Mouse (Mus musculus): ENCODE results near the gene Plekha6.
A peak's percentile ranks its signal among the peaks of the same experiment; 100 is the strongest.

Gene Plekha6

DNA sequence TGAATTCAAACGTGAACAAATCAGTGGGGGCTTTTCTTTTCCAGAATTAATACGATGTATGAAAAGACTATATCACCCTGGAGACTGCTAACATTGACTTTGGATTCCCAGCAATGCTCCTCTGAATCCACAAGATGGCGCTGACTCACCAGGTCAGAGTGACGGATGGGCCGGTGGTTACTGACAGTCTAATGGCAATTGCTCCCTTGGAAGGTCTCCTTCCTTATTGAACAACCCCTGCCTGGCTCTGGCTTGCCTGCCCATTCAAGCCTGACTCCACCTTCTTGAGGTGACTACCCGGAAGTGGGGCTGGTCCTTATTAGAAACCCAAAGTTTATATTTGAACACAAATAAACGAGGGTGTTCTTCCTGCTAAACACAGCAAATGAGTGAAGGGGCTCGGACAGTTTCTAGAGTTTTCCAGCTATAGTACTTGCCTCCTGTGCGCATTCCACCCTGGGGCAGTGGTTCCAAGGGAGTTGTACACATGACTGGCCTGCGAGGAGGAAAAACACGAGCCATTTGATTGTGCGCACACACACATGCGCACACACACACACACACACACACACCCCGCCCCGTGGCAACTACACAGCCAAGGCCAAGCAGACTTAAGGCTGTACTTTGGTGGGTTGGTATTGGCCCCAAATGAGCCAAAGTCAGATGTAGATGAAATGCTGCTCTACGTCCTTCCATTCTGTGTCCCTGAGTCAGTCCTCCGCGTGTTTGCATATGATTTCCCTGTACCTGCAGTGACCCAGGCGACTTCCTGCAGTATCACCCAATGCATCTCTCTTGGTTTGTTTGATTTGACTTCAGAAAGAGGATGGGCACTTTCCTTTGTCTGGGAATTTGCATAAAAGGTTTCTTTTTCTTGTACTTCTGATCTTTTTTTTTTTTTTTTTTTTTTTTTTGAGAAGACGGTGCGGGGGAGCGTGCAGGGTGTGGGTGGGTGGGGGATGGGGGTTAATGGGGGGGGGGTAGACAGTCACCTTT, 17.7 kb upstream of the Plekha6 start:
- DNase-seq = no peak

- DNase-seq = no peak
These were observed 16.7 kb upstream of the Plekha6 start for GRCm38 (mm10) chr1:133147324-133147723.

DNA sequence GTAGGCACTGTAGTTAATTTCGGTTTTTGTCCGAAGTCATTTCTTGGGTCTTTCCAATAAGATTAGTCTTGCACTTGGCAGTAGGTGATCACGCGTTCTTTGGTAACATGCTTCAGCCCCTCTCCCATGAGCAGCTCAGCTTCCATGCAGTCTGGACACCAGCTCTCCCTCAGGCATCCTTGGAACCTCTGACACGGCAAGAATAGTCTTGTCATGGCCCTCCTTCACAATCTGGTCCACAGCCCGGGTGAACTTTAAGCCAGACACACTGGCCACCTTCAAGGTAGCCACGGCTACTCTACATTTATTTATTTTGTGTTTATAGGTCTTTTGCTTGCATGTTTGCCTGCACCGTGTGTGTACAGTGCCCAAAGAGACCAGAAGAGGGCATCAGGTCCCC, 15.9 kb upstream of the Plekha6 start:
- no peak for DNase-seq

- DNase-seq = no peak
These were observed 13.5 kb upstream of the Plekha6 start for GRCm38 (mm10) chr1:133150556-133150955.

- no peak for DNase-seq
These were observed 11.8 kb upstream of the Plekha6 start for GRCm38 (mm10) chr1:133152213-133152612.

DNA sequence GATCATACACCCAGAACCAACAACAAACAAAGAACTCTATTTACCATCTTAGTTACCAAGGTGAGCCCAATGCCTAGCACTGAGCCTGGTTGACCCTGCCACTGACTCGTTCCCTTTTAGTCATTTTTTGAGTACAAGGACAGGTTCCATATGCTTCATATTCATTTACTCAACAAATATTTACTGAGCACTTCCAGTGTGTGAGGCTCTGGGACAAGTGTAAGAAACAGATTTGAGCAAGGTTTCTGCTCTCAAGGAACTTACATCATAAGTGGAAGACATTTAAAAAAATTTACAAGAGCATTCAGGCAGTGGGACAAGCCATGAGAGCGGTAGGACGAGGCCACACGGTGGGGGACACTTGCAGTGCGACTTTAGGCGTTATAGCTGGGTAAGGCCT, 8.7 kb upstream of the Plekha6 start:
- no peak for DNase-seq

DNA sequence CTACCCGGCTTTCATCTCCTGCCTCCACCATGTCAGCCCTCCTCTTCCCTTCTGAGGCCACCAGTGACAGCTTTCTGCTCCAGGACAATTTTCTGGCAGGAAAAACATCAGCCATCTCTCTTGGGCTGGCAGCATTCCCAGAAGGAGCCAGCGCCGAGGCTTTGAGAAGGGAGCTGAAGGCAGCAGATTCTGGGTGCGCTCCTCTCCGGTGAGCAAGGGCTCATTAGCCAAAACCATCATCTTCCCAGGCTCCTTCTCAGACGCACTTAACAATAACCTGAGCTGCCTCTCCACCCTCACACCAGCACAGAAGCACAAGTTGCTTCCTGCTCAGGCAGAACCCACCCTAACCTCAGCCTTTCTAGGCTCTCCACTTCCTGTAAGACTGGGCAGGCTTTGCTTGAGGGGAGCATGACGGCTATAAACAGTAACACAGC, 4.9 kb upstream of the Plekha6 start:
- DNase-seq = no peak

- no peak for DNase-seq
These were observed 2.5 kb upstream of the Plekha6 start for GRCm38 (mm10) chr1:133161559-133161958.

DNA sequence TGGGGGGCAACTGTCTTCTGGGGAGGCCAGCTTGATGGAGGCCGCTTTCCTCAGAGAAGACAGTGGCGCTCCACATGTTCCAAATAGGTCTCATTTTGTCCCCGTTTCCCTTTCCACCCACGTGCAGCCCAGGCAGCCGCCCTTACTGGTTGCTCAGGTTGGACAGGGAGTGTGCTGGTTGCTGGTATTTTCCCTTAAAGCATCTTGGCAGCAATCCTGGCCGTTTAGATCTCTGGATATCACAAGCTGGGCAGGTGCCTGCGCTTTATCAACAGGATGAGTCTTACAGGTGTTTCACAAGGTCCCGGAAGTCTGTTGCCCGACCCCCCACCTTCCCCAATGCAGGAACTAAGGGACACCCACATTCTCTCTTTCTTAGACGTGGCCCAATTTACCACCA, 2.0 kb upstream of the Plekha6 start:
- DNase-seq = no peak

DNA sequence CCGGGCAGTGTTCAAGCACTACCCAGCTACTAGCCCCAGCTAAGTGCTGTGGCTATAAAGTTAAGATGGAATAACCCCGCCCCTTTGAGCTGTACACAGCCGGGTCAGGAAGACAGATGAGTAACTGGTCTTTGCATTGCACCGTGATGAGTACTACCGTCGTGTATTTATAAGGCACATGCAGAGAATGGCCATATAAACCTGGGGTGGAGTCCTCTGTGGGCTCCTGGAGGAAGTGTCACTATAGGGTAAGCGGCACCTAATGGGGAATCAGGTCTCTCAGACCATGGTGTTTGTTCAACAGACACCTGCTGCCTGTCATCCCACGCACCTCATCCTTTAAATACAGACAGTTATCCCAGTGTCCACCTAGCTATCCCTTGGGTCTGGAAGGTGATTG, 1.0 kb upstream of the Plekha6 start:
- no peak for DNase-seq

DNA sequence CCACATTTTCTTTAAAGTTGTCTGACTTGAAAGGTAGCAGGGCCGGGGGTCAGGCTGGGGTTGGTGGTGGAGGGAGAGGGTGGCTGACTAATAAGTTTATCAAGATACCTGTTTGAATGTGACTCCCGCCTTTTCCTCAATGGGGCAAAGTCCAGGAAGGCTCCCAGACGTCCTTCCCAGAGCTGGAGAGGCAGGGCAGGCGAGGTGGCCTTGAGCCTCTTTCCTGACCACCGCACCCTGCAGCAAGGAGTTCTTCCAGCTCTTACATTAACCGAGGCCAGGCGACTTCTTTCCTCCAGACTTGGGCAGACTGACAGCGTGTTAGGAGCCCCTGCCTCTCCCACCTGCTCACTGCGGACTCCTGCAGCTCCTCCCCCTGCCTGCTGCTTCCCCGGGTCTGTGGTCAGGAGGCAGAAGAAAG, 591 bp downstream of the Plekha6 start:
- no peak for DNase-seq

GRCm38 (mm10) chr1:133165111-133165510, 1.1 kb downstream of the Plekha6 start:
- DNase-seq = no peak

GRCm38 (mm10) chr1:133168318-133169060, 4.5 kb downstream of the Plekha6 start:
- no peak for DNase-seq

- no peak for DNase-seq
These were observed 6.2 kb downstream of the Plekha6 start for GRCm38 (mm10) chr1:133170196-133170595.

GRCm38 (mm10) chr1:133171357-133171756, 7.3 kb downstream of the Plekha6 start:
- DNase-seq = no peak

- DNase-seq = no peak
These were observed 11.1 kb downstream of the Plekha6 start for GRCm38 (mm10) chr1:133175150-133175549.

DNA sequence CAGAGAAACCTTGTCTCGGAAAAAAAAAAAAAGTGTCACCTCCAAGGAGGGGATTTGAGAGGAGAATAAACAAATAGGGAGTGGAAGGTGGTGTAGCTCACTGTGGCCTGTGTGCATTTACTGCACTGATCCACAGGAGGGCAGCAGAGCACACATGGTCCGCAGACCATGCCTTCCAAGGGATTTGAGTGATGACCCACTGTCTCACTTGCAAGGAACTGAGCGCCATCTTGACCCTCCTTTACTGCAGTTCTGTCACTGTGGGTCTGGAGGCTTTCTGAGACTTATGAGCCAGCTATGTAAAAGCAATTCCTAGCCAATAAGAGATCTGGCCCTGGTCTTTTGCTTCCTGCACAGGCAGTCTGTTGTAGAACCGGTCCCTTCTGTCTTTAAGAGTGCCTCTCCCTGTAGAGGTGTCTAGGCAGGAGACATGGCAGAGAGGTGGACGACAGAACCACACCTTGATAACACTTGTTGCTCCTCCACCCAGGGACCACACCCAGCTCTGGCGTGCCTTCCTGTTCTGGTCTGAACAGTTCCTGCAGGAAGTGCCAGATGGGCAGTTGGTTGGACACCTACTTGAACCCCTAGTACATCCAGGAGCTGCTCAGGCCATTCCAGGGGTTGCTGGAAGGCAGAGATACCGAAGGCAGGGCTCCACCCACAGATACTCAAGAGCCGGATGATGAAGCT, 13.6 kb downstream of the Plekha6 start:
- DNase-seq = peak; percentile 56

DNA sequence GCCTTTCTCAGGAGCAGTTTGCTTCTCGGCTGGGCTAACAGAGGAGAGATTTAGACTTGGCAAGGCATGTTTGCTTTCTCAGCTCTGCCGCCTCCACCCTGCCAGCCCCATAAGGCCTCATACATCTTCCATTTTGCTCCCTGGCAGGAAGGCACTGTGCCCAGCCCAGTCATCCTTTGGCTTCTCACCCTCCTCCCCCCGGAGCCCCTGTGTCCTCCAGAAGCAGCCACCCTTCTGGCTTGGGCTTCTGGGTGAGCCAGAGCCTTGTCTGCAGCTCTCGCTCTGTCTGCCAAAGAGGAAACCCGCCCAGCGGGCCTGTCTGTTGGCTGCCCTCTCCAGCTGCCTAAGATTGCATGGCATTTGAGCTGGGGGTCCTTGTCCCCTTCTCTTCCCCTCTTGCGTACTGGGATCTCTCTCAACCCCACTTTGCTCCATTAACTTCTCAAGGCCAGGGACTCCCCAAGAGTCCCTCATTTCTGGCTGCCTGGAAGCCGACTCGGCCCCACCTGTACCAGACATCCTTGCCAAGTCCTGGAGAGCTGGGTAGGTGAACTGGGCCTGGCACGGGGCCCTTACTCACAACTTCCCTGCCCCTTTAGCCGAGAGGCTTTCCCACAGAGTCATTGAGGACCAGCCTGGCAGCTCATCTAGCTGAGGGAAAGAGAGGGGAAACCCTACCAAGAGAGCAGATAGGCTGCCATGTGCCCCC, 14.9 kb downstream of the Plekha6 start:
- peak; percentile 84 for DNase-seq

DNA sequence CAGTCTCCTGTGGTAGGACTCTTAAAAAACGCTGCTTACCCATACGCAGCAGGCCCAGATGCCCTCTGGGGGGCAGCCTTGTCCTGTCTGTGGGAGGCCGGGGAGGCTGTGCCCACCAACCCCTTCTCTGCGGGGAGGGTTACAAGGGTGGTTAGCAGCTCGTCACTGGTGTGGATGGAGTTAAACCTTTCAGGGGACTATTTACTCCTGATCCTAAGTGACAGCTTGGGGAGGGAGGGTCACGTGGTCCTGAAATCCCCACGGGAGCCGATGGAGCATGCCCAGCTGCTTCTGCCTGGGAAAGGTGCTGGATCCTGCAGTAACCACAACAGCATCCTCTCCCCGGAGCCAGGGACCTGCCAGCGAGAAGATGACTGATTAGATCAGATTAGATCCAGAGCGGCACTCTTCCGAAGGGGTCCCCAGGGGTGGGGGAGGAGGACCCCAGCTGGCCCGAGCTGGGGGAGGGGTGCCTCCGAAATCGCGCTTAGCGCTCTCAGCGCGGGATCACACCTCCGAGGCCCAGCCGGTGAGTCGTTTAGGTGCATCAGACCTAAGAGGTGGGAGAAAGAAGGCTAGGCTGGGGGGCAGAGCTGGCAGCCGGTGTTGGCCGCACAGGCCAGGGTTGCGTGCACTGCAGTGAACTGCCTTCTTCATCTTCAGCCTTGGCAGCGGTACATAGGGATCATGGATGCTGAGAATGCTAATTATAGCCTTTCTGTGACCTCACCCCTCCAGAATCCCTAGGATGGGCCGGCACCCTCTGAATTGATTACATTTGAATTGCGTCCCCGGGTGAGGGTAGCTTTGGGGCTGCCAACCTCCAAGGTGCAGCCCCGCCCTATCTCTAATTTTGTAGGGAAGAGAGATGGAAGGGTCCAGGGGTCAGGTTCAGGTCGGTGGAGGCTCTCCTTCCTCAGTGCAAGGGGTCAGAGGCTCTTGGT, 17.3 kb downstream of the Plekha6 start:
- DNase-seq = peak; percentile 80

DNA sequence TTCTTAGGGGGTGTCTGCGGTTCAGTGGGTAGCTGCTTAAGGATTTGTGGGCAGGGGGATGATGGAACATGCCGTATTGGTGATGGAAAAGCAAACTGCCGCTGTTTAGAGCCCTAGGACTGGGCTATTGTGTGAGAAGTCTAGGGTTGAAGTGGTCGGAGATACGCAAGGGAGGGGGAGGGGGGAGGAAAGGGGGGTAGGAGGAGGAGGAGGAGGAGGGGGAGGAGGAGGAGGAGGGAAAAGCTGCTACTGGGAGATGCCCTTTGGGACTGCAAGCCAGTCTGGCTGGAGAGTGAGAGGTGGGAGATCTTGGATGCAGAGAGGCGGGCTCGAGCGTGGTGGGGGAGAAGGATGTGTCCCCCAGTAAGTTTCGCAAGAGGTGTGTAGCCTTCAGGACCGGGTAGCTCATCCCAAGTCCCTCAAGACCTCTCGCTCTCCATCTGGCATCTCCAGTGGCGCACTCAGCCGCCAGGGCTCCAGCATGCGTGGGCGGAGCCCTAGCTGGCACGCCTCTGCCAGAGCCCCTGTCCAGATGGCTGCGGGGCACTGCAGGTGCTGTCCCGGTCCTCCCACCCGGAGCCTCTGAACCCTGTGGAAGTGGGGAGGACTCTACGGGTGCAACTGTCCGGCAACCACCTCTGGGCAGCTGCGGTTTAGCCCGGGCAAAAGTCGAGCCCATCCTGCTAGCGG, 18.2 kb downstream of the Plekha6 start:
- DNase-seq = peak; percentile 79

DNA sequence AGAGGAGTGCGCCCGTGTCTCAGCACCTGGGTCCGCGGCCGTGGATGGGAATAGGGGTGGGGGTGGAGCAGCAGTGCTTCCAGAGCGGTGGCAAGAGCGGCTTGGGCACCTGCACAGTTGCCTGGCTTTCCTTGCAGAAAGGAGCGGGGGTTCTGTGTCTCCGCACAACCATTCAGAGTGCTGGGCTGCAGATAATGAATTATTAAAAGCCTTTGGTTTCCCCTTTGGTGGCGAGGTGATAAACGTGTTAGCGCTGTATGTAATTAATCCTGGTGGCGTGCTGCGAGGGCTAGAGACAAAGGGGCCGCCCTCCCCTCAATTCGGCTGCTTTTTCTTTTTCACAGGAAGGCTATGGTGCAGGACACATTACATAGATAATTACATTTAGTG, 18.7 kb downstream of the Plekha6 start:
- no peak for DNase-seq
